Mouse (Mus musculus): Measurements from ENCODE around the gene Nbeal1. TPM values are rescaled to one million over a fixed set of nuclear protein-coding genes. Genes with fewer than 3 reads are reported as not detected.
A peak's percentile ranks its signal among the peaks of the same experiment; 100 is the strongest.

Nbeal1 gene
- polyA plus RNA-seq, 1 experiment from 2014 or later: 7.5 TPM

DNA sequence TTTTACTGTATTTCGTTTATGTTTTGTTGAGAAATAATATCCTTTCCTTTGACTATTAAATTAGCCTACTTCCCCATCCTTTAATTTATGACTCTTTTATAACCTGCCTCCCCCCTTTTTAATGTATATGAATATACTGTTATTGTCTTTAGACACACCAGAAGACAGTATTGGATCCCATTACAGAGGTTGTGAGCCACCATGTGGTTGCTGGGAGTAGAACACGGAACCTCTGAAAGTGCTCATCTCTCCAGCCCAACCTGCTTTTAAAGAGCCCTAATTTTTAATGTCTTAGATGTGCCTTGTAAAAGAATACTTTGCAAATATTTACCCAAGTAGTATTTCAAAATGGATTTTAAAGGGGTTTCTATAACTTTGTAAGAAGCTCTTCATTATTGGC, 92.1 kb downstream of the Nbeal1 start:
- no peak overlapping the region for H3K4me2 ChIP-seq
- H3K36me3 ChIP-seq (ENCODE audit: control insufficient read depth, insufficient read depth, low read length): no peaks in the 10 kb centered on the region
- DNase-seq (ENCODE audit: low spot score, missing footprints): peak; percentile 68
- WGBS: 84% methylated on average over 2 of the region's 2 CpGs
- no peaks in the 10 kb centered on the region for H3K27me3 ChIP-seq (ENCODE audit: control insufficient read depth, insufficient read depth, low read length)
- H3K9ac ChIP-seq (ENCODE audit: low read length): no peak overlapping the region
- no peak overlapping the region for H3K27ac ChIP-seq (ENCODE audit: low read depth, low read length)
- no peak for ATAC-seq (ENCODE audit: low FRiP score)
- H3K4me1 ChIP-seq (ENCODE audit: control insufficient read depth, insufficient read depth, low read length): no peaks in the 10 kb centered on the region
- no peak overlapping the region for H3K4me3 ChIP-seq (ENCODE audit: low read depth, low read length)
- H3K9me3 ChIP-seq (ENCODE audit: control insufficient read depth, low read length): no peaks in the 10 kb centered on the region

DNA sequence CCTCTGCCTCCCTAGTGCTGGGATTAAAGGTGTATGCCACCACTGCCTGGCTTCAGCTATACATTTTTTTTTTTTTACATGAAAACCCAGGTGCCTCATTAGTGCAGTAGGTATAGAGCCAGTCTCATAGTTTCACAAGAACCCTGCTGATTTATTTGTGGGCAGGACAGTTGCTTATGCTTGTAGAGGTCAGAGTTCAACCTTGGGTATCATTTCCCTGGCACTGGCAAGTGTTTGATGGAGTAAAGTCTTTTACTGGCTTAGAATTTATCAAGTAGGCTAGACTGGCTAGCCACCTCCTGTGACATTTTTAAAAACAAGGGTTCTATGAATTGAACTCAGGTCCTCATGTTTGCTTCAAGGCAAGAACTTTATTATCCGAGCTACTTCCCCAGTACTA, 113.5 kb downstream of the Nbeal1 start:
- ATAC-seq (ENCODE audit: low FRiP score) (no peak), DNase-seq (ENCODE audit: low spot score, missing footprints) (no peak)
- 78% methylated on average over 1 of the region's 1 CpGs for WGBS
- H3K9ac ChIP-seq (ENCODE audit: low read length): no peak overlapping the region
- peaks cover 5% of the 10 kb centered on the region; the same call in 1 of the 2 replicates for H3K36me3 ChIP-seq (ENCODE audit: control insufficient read depth, insufficient read depth, low read length)
- no peak overlapping the region for H3K27ac ChIP-seq (ENCODE audit: low read depth, low read length)
- no peak overlapping the region for H3K4me3 ChIP-seq (ENCODE audit: low read depth, low read length)
- H3K4me1 ChIP-seq (ENCODE audit: control insufficient read depth, insufficient read depth, low read length): no peaks in the 10 kb centered on the region
- H3K9me3 ChIP-seq (ENCODE audit: control insufficient read depth, low read length): no peaks in the 10 kb centered on the region
- no peak overlapping the region for H3K4me2 ChIP-seq
- no peaks in the 10 kb centered on the region for H3K27me3 ChIP-seq (ENCODE audit: control insufficient read depth, insufficient read depth, low read length)

DNA sequence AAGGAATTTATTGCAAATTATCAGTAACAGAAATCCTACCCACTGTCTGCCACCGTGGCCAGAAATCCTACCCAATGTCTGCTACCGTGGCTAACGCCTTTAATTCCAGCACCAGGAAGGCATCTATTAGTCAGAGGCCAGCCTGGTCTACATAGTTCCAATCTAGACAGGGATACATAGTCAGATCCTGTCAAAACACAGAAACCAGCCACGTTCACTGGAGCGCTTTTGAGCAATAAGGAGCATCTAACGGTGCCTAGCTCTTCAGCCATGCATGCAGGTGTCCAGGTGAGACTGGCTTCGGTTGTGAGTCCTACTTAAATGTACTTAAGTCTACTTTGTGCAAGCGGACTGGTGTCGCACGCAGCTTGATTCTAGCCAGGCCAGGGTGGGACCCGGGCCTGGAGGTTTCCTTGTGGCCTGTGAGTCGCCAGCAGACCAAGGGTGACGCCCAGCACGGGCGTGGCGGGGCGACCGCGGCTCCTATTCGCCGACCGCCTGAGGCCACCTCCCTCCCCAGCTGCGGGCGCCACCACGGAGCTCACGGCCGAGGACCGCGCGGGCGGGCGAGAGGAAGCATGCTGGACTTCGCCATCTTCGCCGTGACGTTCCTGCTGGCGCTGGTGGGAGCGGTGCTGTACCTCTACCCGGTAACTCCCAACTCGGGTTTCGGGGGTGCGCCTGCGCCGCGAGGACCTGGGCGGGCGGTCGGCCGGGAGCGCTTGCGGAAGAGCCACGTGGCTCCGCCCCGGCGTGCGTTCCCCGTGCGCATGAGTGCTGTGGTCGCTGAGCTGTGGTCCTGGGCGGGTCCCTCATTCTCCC, 162.6 kb downstream of the Nbeal1 start, which contains the start of gene Cyp20a1:
Cyp20a1 (plus strand) TSS at position 516 of the 822 bp plus-strand sequence.
- Histone ChIP-seq H3K4me3 (ENCODE audit: low read depth, low read length) (peak within 1 kb of the TSS; percentile 68), H3K27me3 (ENCODE audit: control insufficient read depth, insufficient read depth, low read length) (no peaks in the 10 kb centered on the region), H3K36me3 (ENCODE audit: control insufficient read depth, insufficient read depth, low read length) (no peaks in the 10 kb centered on the region), H3K9me3 (ENCODE audit: control insufficient read depth, low read length) (no peaks in the 10 kb centered on the region), H3K4me1 (ENCODE audit: control insufficient read depth, insufficient read depth, low read length) (peaks cover 9% of the 10 kb centered on the region), H3K27ac (ENCODE audit: low read depth, low read length) (peak within 1 kb of the TSS; percentile 75), H3K4me2 (peak within 1 kb of the TSS; percentile 54), H3K9ac (ENCODE audit: low read length) (peak within 1 kb of the TSS; percentile 73)
- ATAC-seq (ENCODE audit: low FRiP score): peak; percentile 99
- 2% methylated on average over 58 of the region's 60 CpGs for WGBS
- DNase-seq (ENCODE audit: low spot score, missing footprints): peak; percentile 98

DNA sequence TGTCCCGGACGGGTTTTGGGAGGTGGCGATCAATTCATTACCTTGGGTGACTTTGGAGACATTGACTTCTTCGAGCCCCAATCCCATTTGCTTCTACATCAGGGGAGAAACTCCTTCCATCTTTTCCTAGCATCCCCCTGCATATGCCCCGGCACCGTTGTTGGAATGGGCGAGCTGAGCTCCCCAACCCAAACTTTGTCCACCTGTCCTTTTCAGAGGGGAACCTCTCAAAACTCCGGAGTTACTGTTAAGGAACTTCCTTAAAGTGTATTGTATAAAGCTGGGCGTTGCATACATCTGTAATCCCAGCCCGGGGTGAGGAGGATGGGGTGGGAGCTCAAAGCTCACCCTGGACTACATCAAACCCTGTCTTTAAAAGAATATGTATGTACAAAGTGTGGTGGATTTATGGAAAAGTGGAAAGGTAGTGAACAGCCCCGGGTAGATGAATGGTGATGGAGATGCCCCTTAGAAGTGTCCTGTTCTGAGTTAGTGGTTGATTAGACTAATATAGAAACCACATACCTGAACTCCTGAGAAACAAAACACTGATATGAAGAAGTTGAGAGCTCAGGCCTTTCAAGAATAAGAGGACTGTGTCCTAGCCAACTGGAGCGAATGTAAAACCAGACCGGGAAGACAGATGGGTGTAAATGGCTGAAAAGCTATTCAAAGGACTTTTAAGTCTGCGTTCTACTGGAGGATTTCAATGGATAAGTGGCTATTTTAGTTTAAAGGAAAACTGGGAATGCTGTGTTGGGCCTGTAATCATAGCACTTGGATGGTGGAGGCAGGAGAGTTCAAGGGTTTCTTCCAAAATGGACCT, 163.4 kb downstream of the Nbeal1 start:
- no peak overlapping the region for H3K27ac ChIP-seq (ENCODE audit: low read depth, low read length)
- peaks cover 9% of the 10 kb centered on the region for H3K4me1 ChIP-seq (ENCODE audit: control insufficient read depth, insufficient read depth, low read length)
- no peaks in the 10 kb centered on the region for H3K9me3 ChIP-seq (ENCODE audit: control insufficient read depth, low read length)
- no peaks in the 10 kb centered on the region for H3K27me3 ChIP-seq (ENCODE audit: control insufficient read depth, insufficient read depth, low read length)
- H3K4me3 ChIP-seq (ENCODE audit: low read depth, low read length): peak overlapping the region; percentile 68
- H3K4me2 ChIP-seq: peak overlapping the region; percentile 54
- H3K36me3 ChIP-seq (ENCODE audit: control insufficient read depth, insufficient read depth, low read length): no peaks in the 10 kb centered on the region
- DNase-seq (ENCODE audit: low spot score, missing footprints) (peak; percentile 89), ATAC-seq (ENCODE audit: low FRiP score) (peak; percentile 19)
- peak overlapping the region; percentile 73 for H3K9ac ChIP-seq (ENCODE audit: low read length)
- 15% methylated on average over 14 of the region's 14 CpGs for WGBS

DNA sequence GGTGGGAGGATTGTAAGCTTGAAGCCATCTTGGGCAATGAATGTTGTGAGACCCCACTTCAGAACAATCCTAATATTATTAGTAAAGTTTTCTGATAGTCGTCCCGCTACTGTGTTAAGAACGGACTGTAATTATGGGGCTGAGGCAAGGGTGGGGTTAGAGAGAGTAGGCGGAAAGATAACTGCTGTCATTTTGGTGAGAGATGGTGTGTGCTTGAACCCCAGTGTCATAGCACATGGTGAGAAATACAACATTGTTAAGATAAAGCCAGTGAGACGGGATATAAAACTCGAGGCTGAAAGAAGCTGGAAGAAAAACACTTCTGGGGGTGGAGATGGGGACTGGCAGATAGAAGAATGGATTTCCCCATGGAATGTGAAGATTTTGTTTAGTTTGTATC, 164.3 kb downstream of the Nbeal1 start:
- 92% methylated on average over 6 of the region's 6 CpGs for WGBS
- H3K9ac ChIP-seq (ENCODE audit: low read length): no peak overlapping the region
- no peak overlapping the region for H3K4me3 ChIP-seq (ENCODE audit: low read depth, low read length)
- ATAC-seq (ENCODE audit: low FRiP score) (no peak), DNase-seq (ENCODE audit: low spot score, missing footprints) (no peak)
- no peaks in the 10 kb centered on the region for H3K27me3 ChIP-seq (ENCODE audit: control insufficient read depth, insufficient read depth, low read length)
- no peaks in the 10 kb centered on the region for H3K36me3 ChIP-seq (ENCODE audit: control insufficient read depth, insufficient read depth, low read length)
- peaks cover under 1% of the 10 kb centered on the region; the same call in 1 of the 2 replicates for H3K9me3 ChIP-seq (ENCODE audit: control insufficient read depth, low read length)
- H3K27ac ChIP-seq (ENCODE audit: low read depth, low read length): no peak overlapping the region
- H3K4me2 ChIP-seq: no peak overlapping the region
- peaks cover 9% of the 10 kb centered on the region for H3K4me1 ChIP-seq (ENCODE audit: control insufficient read depth, insufficient read depth, low read length)

DNA sequence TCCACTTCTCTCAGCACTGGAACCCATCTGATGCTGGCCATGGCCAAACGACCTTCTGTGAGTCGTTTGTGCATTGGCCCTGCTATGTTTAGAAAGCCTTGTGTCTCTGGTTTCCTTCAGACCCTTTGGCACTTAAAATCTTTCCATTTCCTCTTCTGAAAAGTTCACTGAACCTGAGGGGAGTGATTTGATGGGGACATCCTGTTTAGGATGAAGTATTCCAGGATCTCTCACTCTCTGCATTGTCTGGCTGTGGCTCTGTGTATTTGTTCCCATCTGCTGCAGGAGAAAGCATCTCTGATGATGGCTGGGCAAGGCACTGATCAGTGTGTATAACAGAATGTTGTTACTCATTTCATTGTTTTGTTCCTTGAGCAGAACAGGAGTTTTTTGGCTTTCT, 165.3 kb downstream of the Nbeal1 start:
- Histone ChIP-seq H3K27ac (ENCODE audit: low read depth, low read length) (no peak overlapping the region), H3K9ac (ENCODE audit: low read length) (no peak overlapping the region), H3K36me3 (ENCODE audit: control insufficient read depth, insufficient read depth, low read length) (no peaks in the 10 kb centered on the region), H3K4me1 (ENCODE audit: control insufficient read depth, insufficient read depth, low read length) (peaks cover 9% of the 10 kb centered on the region), H3K4me2 (no peak overlapping the region), H3K9me3 (ENCODE audit: control insufficient read depth, low read length) (peaks cover 5% of the 10 kb centered on the region; the same call in 1 of the 2 replicates), H3K27me3 (ENCODE audit: control insufficient read depth, insufficient read depth, low read length) (no peaks in the 10 kb centered on the region), H3K4me3 (ENCODE audit: low read depth, low read length) (no peak overlapping the region)
- 83% methylated on average over 2 of the region's 2 CpGs for WGBS
- DNase-seq (ENCODE audit: low spot score, missing footprints): peak; percentile 76
- ATAC-seq (ENCODE audit: low FRiP score): no peak

DNA sequence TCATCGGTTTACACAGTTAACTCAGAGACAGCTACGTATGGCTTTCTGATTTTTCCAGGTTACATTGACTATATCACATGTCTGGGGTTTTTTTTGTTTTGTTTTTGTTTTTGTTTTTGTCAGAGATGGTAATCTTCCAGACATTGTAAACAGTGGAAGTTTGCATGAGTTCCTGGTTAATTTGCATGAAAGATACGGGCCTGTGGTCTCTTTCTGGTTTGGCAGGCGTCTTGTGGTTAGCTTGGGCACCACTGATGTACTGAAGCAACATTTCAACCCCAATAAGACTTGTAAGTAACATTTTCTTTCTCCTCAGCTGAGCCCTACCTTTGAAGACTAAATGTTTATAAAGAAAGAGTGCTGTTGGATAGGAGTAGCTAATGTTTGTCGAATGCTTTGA, 172.4 kb downstream of the Nbeal1 start:
- no peak overlapping the region for H3K27ac ChIP-seq (ENCODE audit: low read depth, low read length)
- ATAC-seq (ENCODE audit: low FRiP score): no peak
- WGBS: 95% methylated on average over 5 of the region's 5 CpGs
- H3K9ac ChIP-seq (ENCODE audit: low read length): no peak overlapping the region
- peak; percentile 54 for DNase-seq (ENCODE audit: low spot score, missing footprints)
- no peak overlapping the region for H3K4me3 ChIP-seq (ENCODE audit: low read depth, low read length)
- H3K4me2 ChIP-seq: no peak overlapping the region
- no peaks in the 10 kb centered on the region for H3K4me1 ChIP-seq (ENCODE audit: control insufficient read depth, insufficient read depth, low read length)
- peaks cover 3% of the 10 kb centered on the region; the same call in 1 of the 2 replicates for H3K36me3 ChIP-seq (ENCODE audit: control insufficient read depth, insufficient read depth, low read length)
- H3K9me3 ChIP-seq (ENCODE audit: control insufficient read depth, low read length): peaks cover 5% of the 10 kb centered on the region; the same call in 1 of the 2 replicates
- no peaks in the 10 kb centered on the region for H3K27me3 ChIP-seq (ENCODE audit: control insufficient read depth, insufficient read depth, low read length)

DNA sequence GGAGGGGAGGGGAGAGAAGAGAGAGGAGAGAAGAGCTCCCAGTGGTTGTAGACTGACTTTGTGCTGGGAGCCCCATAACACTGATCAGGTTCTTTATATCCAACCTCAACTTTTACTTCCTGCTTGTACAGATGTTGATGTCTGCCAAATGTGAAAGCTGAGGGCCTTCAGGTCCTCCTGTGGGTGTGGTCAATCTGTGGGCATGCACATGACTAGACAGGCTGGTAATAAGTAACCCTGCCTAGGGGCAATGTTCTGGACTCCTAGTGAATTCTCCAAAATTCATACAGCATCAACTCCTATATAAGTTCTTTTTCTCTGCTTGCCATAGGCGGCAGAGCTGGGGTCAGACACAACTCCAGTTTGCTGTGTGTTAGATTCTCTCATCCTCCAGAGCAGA, 181.2 kb downstream of the Nbeal1 start:
- Histone ChIP-seq H3K27ac (ENCODE audit: low read depth, low read length) (no peak overlapping the region), H3K36me3 (ENCODE audit: control insufficient read depth, insufficient read depth, low read length) (0 out of 2 replicates have a peak, but pooled peaks cover 3% of the 10 kb centered on the region), H3K4me1 (ENCODE audit: control insufficient read depth, insufficient read depth, low read length) (no peaks in the 10 kb centered on the region), H3K27me3 (ENCODE audit: control insufficient read depth, insufficient read depth, low read length) (no peaks in the 10 kb centered on the region), H3K9ac (ENCODE audit: low read length) (no peak overlapping the region), H3K4me2 (no peak overlapping the region), H3K4me3 (ENCODE audit: low read depth, low read length) (no peak overlapping the region), H3K9me3 (ENCODE audit: control insufficient read depth, low read length) (no peaks in the 10 kb centered on the region)
- ATAC-seq (ENCODE audit: low FRiP score) (no peak), DNase-seq (ENCODE audit: low spot score, missing footprints) (peak; percentile 75)
- 93% methylated on average over 1 of the region's 1 CpGs for WGBS

DNA sequence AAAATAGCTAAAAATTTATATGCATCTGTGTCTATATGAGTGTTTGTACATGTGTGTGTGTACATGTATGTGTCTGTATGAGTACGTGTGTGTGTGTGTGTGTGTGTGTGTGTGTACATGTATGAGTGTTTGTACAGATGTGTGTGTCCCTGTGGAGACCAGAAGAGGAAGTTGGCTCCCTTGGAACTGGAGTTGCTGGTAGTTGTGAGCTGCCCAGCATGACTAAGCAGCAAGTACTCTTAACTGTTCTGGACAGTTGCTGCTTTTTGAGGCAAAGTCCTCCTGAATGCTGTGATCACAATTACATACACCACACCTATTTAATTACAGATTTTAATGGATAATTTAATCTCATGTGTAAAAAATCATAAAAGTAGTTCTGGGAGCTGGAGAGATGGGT, 196.2 kb downstream of the Nbeal1 start:
- WGBS: 89% methylated on average over 1 of the region's 1 CpGs
- ATAC-seq (ENCODE audit: low FRiP score): no peak
- no peak for DNase-seq (ENCODE audit: low spot score, missing footprints)
- Histone ChIP-seq H3K27ac (ENCODE audit: low read depth, low read length) (no peak overlapping the region), H3K4me3 (ENCODE audit: low read depth, low read length) (no peak overlapping the region), H3K27me3 (ENCODE audit: control insufficient read depth, insufficient read depth, low read length) (no peaks in the 10 kb centered on the region), H3K9ac (ENCODE audit: low read length) (no peak overlapping the region), H3K4me1 (ENCODE audit: control insufficient read depth, insufficient read depth, low read length) (no peaks in the 10 kb centered on the region), H3K4me2 (no peak overlapping the region), H3K36me3 (ENCODE audit: control insufficient read depth, insufficient read depth, low read length) (peaks cover 6% of the 10 kb centered on the region; the same call in 1 of the 2 replicates), H3K9me3 (ENCODE audit: control insufficient read depth, low read length) (no peaks in the 10 kb centered on the region)

All from midbrain, embryonic 11.5 days (tissue).